Mouse (Mus musculus): ENCODE results near the gene P2rx5.

- TF ChIP-seq EP300 (IDR thresholded peaks at IDR 0.05) (no peak), CTCF (IDR thresholded peaks at IDR 0.05) (no peak)
Observed at GRCm38 (mm10) chr11:73134222-73134621, 26.0 kb upstream of the P2rx5 start.

Measured in lung, postnatal 0 days (tissue).